Mouse (Mus musculus): ENCODE data around the gene P3h3. TPM values are rescaled to one million over a fixed set of nuclear protein-coding genes. Genes with fewer than 3 reads are reported as not detected.
"Not testable (repeated sequence)": the region's sequence is repeated elsewhere in the genome, so short reads cannot be mapped to it uniquely, and the experiment has no call there.

Gene P3h3
- polyA plus RNA-seq, 1 experiment, result not detected

DNA sequence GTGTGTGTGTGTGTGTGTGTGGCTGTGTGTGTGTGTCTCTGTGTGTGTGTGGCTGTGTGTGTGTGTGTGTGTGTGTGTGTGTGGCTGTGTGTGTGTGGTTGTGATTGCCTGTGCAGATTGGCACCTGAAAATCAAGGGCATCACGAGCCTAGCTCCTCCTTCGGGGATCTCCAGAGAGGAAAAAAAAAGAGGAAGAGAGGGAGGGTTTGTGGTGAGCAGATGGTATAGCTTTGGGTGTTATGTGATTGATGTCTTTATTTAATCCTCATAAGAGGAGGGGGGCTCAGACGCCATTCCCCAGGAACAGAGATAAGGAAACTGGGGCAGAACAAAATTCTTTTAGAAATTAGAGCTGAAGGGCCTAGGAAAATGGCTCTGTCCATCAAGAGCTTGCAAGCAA, 40.8 kb upstream of the P3h3 start:
- Histone ChIP-seq H3K9me3 (ENCODE audit: control insufficient read depth, low read length) (no peaks in the 10 kb centered on the region), H3K4me3 (replicated peaks) (no peak overlapping the region), H3K4me1 (ENCODE audit: control insufficient read depth) (peaks cover under 1% of the 10 kb centered on the region; the same call in 1 of the 2 replicates), H3K36me3 (ENCODE audit: control insufficient read depth) (no peaks in the 10 kb centered on the region), H3K27me3 (ENCODE audit: control insufficient read depth) (peaks cover 5% of the 10 kb centered on the region; the same call in 1 of the 2 replicates)
- no peak for TF ChIP-seq TAL1 (IDR thresholded peaks at IDR 0.05; ENCODE audit: low read length)
- no peak for TF ChIP-seq GATA1 (IDR thresholded peaks at IDR 0.05; ENCODE audit: low read length)

DNA sequence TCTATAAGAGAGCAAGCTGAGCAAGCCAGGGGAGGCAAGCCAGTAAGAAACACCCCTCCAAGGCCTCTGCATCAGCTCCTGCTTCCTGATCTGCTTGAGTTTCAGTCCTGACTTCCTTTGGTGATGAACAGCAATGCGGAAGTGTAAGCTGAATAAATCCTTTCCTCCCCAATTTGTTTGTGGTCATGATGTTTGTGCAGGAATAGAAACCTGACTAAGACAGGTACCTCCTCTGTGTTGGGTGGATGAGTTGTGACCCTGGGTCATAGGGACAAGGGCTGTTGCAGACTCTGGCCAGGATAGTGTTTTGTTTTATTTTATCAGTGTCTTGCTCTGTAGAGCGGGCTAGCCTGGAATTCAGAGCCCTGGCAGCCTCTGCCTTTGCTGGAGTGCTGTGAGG, 36.6 kb upstream of the P3h3 start:
- not testable (repeated sequence) for H3K9me3 ChIP-seq (ENCODE audit: control insufficient read depth, low read length); H3K36me3 ChIP-seq (ENCODE audit: control insufficient read depth); H3K4me3 ChIP-seq (replicated peaks); H3K27me3 ChIP-seq (ENCODE audit: control insufficient read depth); H3K4me1 ChIP-seq (ENCODE audit: control insufficient read depth)

DNA sequence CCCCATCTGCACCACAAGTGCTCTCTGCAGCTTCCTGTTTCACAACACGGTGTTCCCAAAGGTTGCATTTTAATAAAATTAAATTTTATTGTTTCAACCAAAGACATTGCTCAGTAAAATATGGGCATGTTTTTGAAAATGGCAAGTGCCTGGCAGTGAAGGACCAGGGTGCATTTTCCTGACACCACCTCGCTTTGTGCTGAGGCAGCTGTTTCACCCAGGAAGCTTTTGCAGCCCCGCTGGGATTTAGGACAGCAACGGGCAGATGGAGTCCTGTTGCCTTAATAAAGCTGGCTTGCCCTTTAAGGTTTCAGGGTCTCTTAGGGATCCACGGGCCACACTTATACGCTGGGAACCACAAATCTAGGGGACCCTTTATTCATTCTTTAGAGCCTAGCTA, 33.4 kb upstream of the P3h3 start:
- Histone ChIP-seq H3K9me3 (ENCODE audit: control insufficient read depth, low read length) (no peaks in the 10 kb centered on the region), H3K4me3 (replicated peaks) (no peak overlapping the region), H3K27me3 (ENCODE audit: control insufficient read depth) (no peaks in the 10 kb centered on the region), H3K4me1 (ENCODE audit: control insufficient read depth) (no peaks in the 10 kb centered on the region), H3K36me3 (ENCODE audit: control insufficient read depth) (no peaks in the 10 kb centered on the region)
- TF ChIP-seq TAL1 (IDR thresholded peaks at IDR 0.05; ENCODE audit: low read length), result no peak
- TF ChIP-seq GATA1 (IDR thresholded peaks at IDR 0.05; ENCODE audit: low read length), result no peak

DNA sequence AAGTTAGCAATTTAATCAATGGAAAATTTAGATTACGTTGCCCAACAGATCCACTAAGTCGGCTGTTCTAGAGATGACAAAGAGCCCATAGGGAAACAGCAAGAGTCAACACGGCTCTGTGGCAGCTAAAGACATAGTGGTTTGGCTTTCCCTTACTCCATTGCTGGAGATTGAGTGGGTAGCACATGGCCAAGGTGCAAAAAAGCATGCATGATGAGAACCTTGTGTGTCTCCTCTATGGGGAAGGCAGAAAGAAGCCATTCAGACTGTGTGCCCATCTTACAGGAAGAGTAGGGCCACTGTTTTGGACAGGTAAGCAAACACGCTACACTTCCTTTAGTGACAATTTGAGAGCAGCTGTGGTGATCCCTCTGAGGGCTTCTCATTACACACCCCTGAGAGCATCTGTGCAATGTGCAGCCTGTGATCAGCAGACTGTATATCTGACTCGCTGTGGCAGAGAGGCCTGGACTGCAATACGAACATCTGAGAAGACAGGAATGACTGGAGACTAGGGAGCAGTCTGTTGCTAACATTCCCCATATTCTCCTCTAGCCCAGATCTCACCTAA, 31.1 kb upstream of the P3h3 start:
- no peaks in the 10 kb centered on the region for H3K36me3 ChIP-seq (ENCODE audit: control insufficient read depth)
- H3K27me3 ChIP-seq (ENCODE audit: control insufficient read depth), result no peaks in the 10 kb centered on the region
- H3K4me3 ChIP-seq (replicated peaks), result no peak overlapping the region
- H3K4me1 ChIP-seq (ENCODE audit: control insufficient read depth), result no peaks in the 10 kb centered on the region
- H3K9me3 ChIP-seq (ENCODE audit: control insufficient read depth, low read length), result no peaks in the 10 kb centered on the region
- TF ChIP-seq TAL1 (IDR thresholded peaks at IDR 0.05; ENCODE audit: low read length), result no peak
- no peak for TF ChIP-seq GATA1 (IDR thresholded peaks at IDR 0.05; ENCODE audit: low read length)

DNA sequence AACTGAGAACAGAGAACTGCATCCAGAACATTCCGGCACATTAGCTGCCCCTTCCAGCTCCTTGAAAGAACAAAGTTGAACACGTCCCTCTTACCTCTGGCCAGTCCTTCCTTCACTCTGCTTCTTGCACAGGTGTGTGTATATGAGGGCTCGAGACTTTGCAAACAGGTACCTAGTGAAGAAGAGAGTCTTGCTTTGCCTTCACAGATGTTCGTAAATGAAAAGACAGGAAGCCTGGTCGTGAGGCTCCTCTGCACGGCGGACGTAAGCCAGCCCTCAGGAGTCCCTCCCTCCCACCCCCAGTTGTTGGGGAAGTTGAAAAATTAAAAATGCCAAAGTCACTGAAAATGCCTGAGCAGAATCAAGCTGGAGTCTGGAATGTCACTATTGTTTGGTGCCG, 30.4 kb upstream of the P3h3 start, which contains the start of gene Cd4:
Cd4 (minus strand) TSS at position 236 of the 400 bp plus-strand sequence.
- H3K4me3 ChIP-seq (replicated peaks), result no peak within 1 kb of the TSS
- no peaks in the 10 kb centered on the region for H3K4me1 ChIP-seq (ENCODE audit: control insufficient read depth)
- H3K27me3 ChIP-seq (ENCODE audit: control insufficient read depth), result no peaks in the 10 kb centered on the region
- TF ChIP-seq GATA1 (IDR thresholded peaks at IDR 0.05; ENCODE audit: low read length) (no peak), TAL1 (IDR thresholded peaks at IDR 0.05; ENCODE audit: low read length) (no peak)
- no peaks in the 10 kb centered on the region for H3K36me3 ChIP-seq (ENCODE audit: control insufficient read depth)
- no peaks in the 10 kb centered on the region for H3K9me3 ChIP-seq (ENCODE audit: control insufficient read depth, low read length)

DNA sequence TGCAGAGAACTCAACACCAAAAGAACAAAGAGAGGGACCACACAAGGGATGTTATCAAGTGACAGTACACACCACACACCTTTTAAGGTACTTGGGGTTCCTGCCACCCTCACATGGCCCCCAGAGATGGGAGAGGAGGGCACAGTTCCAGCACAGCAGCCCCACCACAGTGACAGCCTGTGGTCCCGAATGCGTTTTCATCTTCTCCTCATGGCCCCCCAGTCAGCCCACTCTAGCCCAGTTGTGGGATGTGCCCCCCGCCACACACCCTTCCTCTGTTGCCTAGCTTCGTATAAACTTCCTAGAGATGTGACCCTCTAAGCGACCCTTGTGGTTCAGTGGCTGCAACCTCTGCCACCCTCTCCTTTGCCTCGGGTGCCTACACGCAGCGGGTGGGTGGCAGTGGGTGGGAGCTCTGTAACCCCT, 28.4 kb upstream of the P3h3 start:
- no peak for TF ChIP-seq GATA1 (IDR thresholded peaks at IDR 0.05; ENCODE audit: low read length)
- TF ChIP-seq TAL1 (IDR thresholded peaks at IDR 0.05; ENCODE audit: low read length), result no peak
- H3K27me3 ChIP-seq (ENCODE audit: control insufficient read depth), result peaks cover 2% of the 10 kb centered on the region
- no peaks in the 10 kb centered on the region for H3K9me3 ChIP-seq (ENCODE audit: control insufficient read depth, low read length)

DNA sequence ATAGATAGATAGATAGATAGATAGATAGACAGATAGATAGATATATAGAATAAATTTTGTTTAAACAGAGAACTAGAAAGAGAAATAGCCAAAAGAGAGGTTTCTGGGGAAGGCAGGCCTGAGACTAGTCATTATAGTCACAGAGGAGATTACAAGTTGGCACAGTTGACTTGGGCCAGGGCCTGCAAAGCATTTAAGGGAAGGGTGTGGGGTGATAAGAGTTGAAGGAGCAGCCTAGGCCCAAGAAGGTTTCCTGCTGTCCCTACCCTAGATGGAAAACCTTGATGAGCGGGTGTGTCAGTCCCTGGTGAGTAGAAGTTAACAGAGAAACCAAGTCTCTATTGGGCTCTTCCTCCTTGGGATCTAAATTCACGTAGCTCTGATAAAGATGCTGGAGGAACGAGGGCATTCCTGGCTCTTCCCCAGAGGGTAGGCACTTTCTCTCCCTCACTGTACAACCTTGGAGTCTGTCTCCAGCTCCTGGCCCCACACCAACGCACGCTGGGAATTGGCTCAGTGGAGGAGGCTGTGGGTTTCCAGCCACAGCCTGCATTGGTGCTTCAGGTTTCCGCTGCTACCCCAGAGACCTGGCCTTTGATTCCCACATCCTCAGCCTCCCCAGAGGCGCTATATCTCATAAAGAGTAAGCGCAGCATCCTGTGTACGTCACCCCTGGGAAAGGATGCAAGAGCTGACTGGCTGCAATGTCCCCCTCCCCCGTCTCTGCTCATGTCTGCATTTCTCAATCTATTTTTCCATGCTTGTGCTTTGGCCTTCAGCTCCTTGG, 27.4 kb upstream of the P3h3 start:
- Histone ChIP-seq H3K9me3 (ENCODE audit: control insufficient read depth, low read length) (no peaks in the 10 kb centered on the region), H3K27me3 (ENCODE audit: control insufficient read depth) (peaks cover 2% of the 10 kb centered on the region), H3K4me3 (replicated peaks) (no peak overlapping the region), H3K36me3 (ENCODE audit: control insufficient read depth) (no peaks in the 10 kb centered on the region), H3K4me1 (ENCODE audit: control insufficient read depth) (no peaks in the 10 kb centered on the region)
- TF ChIP-seq TAL1 (IDR thresholded peaks at IDR 0.05; ENCODE audit: low read length), result no peak
- no peak for TF ChIP-seq GATA1 (IDR thresholded peaks at IDR 0.05; ENCODE audit: low read length)

More for the DNA sequence above, 28.4 kb upstream of the P3h3 start:
- Histone ChIP-seq H3K4me1 (ENCODE audit: control insufficient read depth) (no peaks in the 10 kb centered on the region), H3K36me3 (ENCODE audit: control insufficient read depth) (no peaks in the 10 kb centered on the region), H3K4me3 (replicated peaks) (no peak overlapping the region)

DNA sequence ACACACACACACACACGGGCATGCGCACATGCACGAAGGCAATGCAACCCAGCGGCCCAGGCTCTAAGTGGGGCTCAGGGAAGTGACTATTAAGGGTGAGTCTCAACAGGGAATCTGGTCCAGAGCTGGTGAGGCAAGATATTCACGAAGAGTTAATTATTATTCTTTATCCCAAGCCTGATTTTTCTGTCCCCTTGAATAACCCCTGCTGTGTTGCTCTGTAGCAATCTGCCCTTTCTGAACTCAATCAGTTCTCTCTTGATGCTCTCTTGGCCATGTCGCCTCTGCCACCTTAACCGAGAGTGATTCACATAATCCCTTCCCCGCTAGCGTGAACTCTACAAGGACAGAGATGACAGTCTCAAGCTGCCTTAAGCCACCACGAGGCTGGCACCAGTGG, 25.8 kb upstream of the P3h3 start:
- Histone ChIP-seq H3K36me3 (ENCODE audit: control insufficient read depth) (no peaks in the 10 kb centered on the region), H3K4me1 (ENCODE audit: control insufficient read depth) (no peaks in the 10 kb centered on the region), H3K9me3 (ENCODE audit: control insufficient read depth, low read length) (no peaks in the 10 kb centered on the region), H3K27me3 (ENCODE audit: control insufficient read depth) (peaks cover 2% of the 10 kb centered on the region), H3K4me3 (replicated peaks) (no peak overlapping the region)
- TF ChIP-seq GATA1 (IDR thresholded peaks at IDR 0.05; ENCODE audit: low read length), result no peak
- TF ChIP-seq TAL1 (IDR thresholded peaks at IDR 0.05; ENCODE audit: low read length), result no peak

DNA sequence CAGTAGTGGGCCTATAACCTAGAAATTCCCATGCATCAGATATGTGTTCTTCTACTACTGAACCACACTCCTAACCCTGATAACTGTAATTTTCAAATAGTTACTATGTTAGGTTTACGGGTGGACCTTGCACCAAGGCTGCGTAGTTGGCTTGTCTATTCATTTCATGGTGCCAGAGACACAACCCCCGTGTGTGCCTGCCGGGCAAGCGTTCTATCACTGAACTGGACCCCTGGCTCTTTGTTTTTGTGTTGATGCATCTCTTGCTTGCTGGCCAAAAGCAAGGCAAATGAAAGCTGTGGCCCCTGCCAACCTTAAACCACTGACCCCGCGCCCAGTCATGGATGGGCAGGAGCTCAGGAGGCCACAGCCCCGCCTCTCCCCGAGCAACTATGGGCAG, 24.3 kb upstream of the P3h3 start:
- Histone ChIP-seq H3K4me1 (ENCODE audit: control insufficient read depth) (no peaks in the 10 kb centered on the region), H3K4me3 (replicated peaks) (no peak overlapping the region), H3K27me3 (ENCODE audit: control insufficient read depth) (peaks cover 2% of the 10 kb centered on the region), H3K9me3 (ENCODE audit: control insufficient read depth, low read length) (no peaks in the 10 kb centered on the region), H3K36me3 (ENCODE audit: control insufficient read depth) (no peaks in the 10 kb centered on the region)
- TF ChIP-seq TAL1 (IDR thresholded peaks at IDR 0.05; ENCODE audit: low read length) (no peak), GATA1 (IDR thresholded peaks at IDR 0.05; ENCODE audit: low read length) (no peak)
